Mouse (Mus musculus): ENCODE data around the gene Adipoq. TPM values are rescaled to one million over a fixed set of nuclear protein-coding genes. Genes with fewer than 3 reads are reported as not detected.

The Adipoq gene
- polyA plus RNA-seq, 1 experiment from 2014 or later, result not detected

GRCm38 (mm10) chr16:23159749-23160148 is 13.4 kb downstream of the Adipoq start:
- no peaks in the 10 kb centered on the region for H3K27me3 ChIP-seq (ENCODE audit: control insufficient read depth, insufficient read depth, low read length)
- ATAC-seq (ENCODE audit: low FRiP score) (no peak), DNase-seq (ENCODE audit: low spot score) (no peak)
- H3K4me3 ChIP-seq (ENCODE audit: low read depth, low read length), result no peak overlapping the region
- H3K4me1 ChIP-seq (replicated peaks; ENCODE audit: control insufficient read depth, insufficient read depth, low read length), result no peaks in the 10 kb centered on the region
- H3K9ac ChIP-seq (ENCODE audit: low read depth, low read length), result no peak overlapping the region
- H3K9me3 ChIP-seq (ENCODE audit: control insufficient read depth, low read length), result no peaks in the 10 kb centered on the region
- no peak overlapping the region for H3K27ac ChIP-seq (ENCODE audit: low read depth, low read length)
- 79% methylated on average over 2 of the region's 2 CpGs for WGBS
- H3K4me2 ChIP-seq (replicated peaks; ENCODE audit: low read depth, low read length), result no peak overlapping the region
- H3K36me3 ChIP-seq (ENCODE audit: control insufficient read depth, insufficient read depth, low read length), result no peaks in the 10 kb centered on the region

- Histone ChIP-seq H3K4me3 (ENCODE audit: low read depth, low read length) (no peak overlapping the region), H3K27me3 (ENCODE audit: control insufficient read depth, insufficient read depth, low read length) (no peaks in the 10 kb centered on the region), H3K27ac (ENCODE audit: low read depth, low read length) (no peak overlapping the region), H3K36me3 (ENCODE audit: control insufficient read depth, insufficient read depth, low read length) (no peaks in the 10 kb centered on the region), H3K9me3 (ENCODE audit: control insufficient read depth, low read length) (no peaks in the 10 kb centered on the region), H3K9ac (ENCODE audit: low read depth, low read length) (no peak overlapping the region), H3K4me2 (replicated peaks; ENCODE audit: low read depth, low read length) (no peak overlapping the region), H3K4me1 (replicated peaks; ENCODE audit: control insufficient read depth, insufficient read depth, low read length) (no peaks in the 10 kb centered on the region)
- ATAC-seq (ENCODE audit: low FRiP score), result no peak
- no peak for DNase-seq (ENCODE audit: low spot score)
- 98% methylated on average over 2 of the region's 3 CpGs for WGBS
These were observed 15.8 kb downstream of the Adipoq start for GRCm38 (mm10) chr16:23162116-23162515.

GRCm38 (mm10) chr16:23164443-23164842 is 18.1 kb downstream of the Adipoq start:
- ATAC-seq (ENCODE audit: low FRiP score) (no peak), DNase-seq (ENCODE audit: low spot score) (no peak)
- Histone ChIP-seq H3K4me2 (replicated peaks; ENCODE audit: low read depth, low read length) (no peak overlapping the region), H3K36me3 (ENCODE audit: control insufficient read depth, insufficient read depth, low read length) (no peaks in the 10 kb centered on the region), H3K9me3 (ENCODE audit: control insufficient read depth, low read length) (no peaks in the 10 kb centered on the region), H3K27ac (ENCODE audit: low read depth, low read length) (no peak overlapping the region), H3K4me1 (replicated peaks; ENCODE audit: control insufficient read depth, insufficient read depth, low read length) (no peaks in the 10 kb centered on the region), H3K9ac (ENCODE audit: low read depth, low read length) (no peak overlapping the region), H3K27me3 (ENCODE audit: control insufficient read depth, insufficient read depth, low read length) (no peaks in the 10 kb centered on the region), H3K4me3 (ENCODE audit: low read depth, low read length) (no peak overlapping the region)
- 69% methylated on average over 6 of the region's 6 CpGs for WGBS

- Histone ChIP-seq H3K9me3 (ENCODE audit: control insufficient read depth, low read length) (no peaks in the 10 kb centered on the region), H3K4me1 (replicated peaks; ENCODE audit: control insufficient read depth, insufficient read depth, low read length) (no peaks in the 10 kb centered on the region), H3K27me3 (ENCODE audit: control insufficient read depth, insufficient read depth, low read length) (no peaks in the 10 kb centered on the region), H3K27ac (ENCODE audit: low read depth, low read length) (no peak overlapping the region), H3K4me3 (ENCODE audit: low read depth, low read length) (no peak overlapping the region), H3K36me3 (ENCODE audit: control insufficient read depth, insufficient read depth, low read length) (no peaks in the 10 kb centered on the region), H3K9ac (ENCODE audit: low read depth, low read length) (no peak overlapping the region), H3K4me2 (replicated peaks; ENCODE audit: low read depth, low read length) (no peak overlapping the region)
- ATAC-seq (ENCODE audit: low FRiP score) (no peak), DNase-seq (ENCODE audit: low spot score) (no peak)
- 77% methylated on average over 9 of the region's 9 CpGs for WGBS
These were observed 19.1 kb downstream of the Adipoq start for GRCm38 (mm10) chr16:23165441-23165840.

GRCm38 (mm10) chr16:23166646-23167045 is 20.3 kb downstream of the Adipoq start:
- WGBS, result 94% methylated on average over 1 of the region's 1 CpGs
- Histone ChIP-seq H3K27me3 (ENCODE audit: control insufficient read depth, insufficient read depth, low read length) (no peaks in the 10 kb centered on the region), H3K4me3 (ENCODE audit: low read depth, low read length) (no peak overlapping the region), H3K36me3 (ENCODE audit: control insufficient read depth, insufficient read depth, low read length) (no peaks in the 10 kb centered on the region), H3K4me2 (replicated peaks; ENCODE audit: low read depth, low read length) (no peak overlapping the region), H3K9me3 (ENCODE audit: control insufficient read depth, low read length) (no peaks in the 10 kb centered on the region), H3K9ac (ENCODE audit: low read depth, low read length) (no peak overlapping the region), H3K27ac (ENCODE audit: low read depth, low read length) (no peak overlapping the region), H3K4me1 (replicated peaks; ENCODE audit: control insufficient read depth, insufficient read depth, low read length) (no peaks in the 10 kb centered on the region)
- ATAC-seq (ENCODE audit: low FRiP score), result no peak
- no peak for DNase-seq (ENCODE audit: low spot score)

GRCm38 (mm10) chr16:23167079-23167478 is 20.7 kb downstream of the Adipoq start:
- Histone ChIP-seq H3K36me3 (ENCODE audit: control insufficient read depth, insufficient read depth, low read length) (no peaks in the 10 kb centered on the region), H3K4me2 (replicated peaks; ENCODE audit: low read depth, low read length) (no peak overlapping the region), H3K9me3 (ENCODE audit: control insufficient read depth, low read length) (no peaks in the 10 kb centered on the region), H3K9ac (ENCODE audit: low read depth, low read length) (no peak overlapping the region), H3K4me3 (ENCODE audit: low read depth, low read length) (no peak overlapping the region), H3K4me1 (replicated peaks; ENCODE audit: control insufficient read depth, insufficient read depth, low read length) (no peaks in the 10 kb centered on the region), H3K27me3 (ENCODE audit: control insufficient read depth, insufficient read depth, low read length) (no peaks in the 10 kb centered on the region), H3K27ac (ENCODE audit: low read depth, low read length) (no peak overlapping the region)
- DNase-seq (ENCODE audit: low spot score) (no peak), ATAC-seq (ENCODE audit: low FRiP score) (no peak)
- 81% methylated on average over 5 of the region's 5 CpGs for WGBS

GRCm38 (mm10) chr16:23170813-23171212 is 24.5 kb downstream of the Adipoq start:
- DNase-seq (ENCODE audit: low spot score) (no peak), ATAC-seq (ENCODE audit: low FRiP score) (no peak)
- Histone ChIP-seq H3K4me1 (replicated peaks; ENCODE audit: control insufficient read depth, insufficient read depth, low read length) (no peaks in the 10 kb centered on the region), H3K27me3 (ENCODE audit: control insufficient read depth, insufficient read depth, low read length) (no peaks in the 10 kb centered on the region), H3K4me2 (replicated peaks; ENCODE audit: low read depth, low read length) (no peak overlapping the region), H3K4me3 (ENCODE audit: low read depth, low read length) (no peak overlapping the region), H3K9ac (ENCODE audit: low read depth, low read length) (no peak overlapping the region), H3K36me3 (ENCODE audit: control insufficient read depth, insufficient read depth, low read length) (no peaks in the 10 kb centered on the region), H3K27ac (ENCODE audit: low read depth, low read length) (no peak overlapping the region), H3K9me3 (ENCODE audit: control insufficient read depth, low read length) (no peaks in the 10 kb centered on the region; the same call in 1 of the 2 replicates)
- WGBS, result 89% methylated on average over 3 of the region's 3 CpGs

- Histone ChIP-seq H3K9ac (ENCODE audit: low read depth, low read length) (no peak overlapping the region), H3K27me3 (ENCODE audit: control insufficient read depth, insufficient read depth, low read length) (no peaks in the 10 kb centered on the region), H3K4me3 (ENCODE audit: low read depth, low read length) (no peak overlapping the region), H3K9me3 (ENCODE audit: control insufficient read depth, low read length) (no peaks in the 10 kb centered on the region; the same call in 1 of the 2 replicates), H3K4me2 (replicated peaks; ENCODE audit: low read depth, low read length) (no peak overlapping the region), H3K36me3 (ENCODE audit: control insufficient read depth, insufficient read depth, low read length) (no peaks in the 10 kb centered on the region), H3K27ac (ENCODE audit: low read depth, low read length) (no peak overlapping the region), H3K4me1 (replicated peaks; ENCODE audit: control insufficient read depth, insufficient read depth, low read length) (no peaks in the 10 kb centered on the region)
- 90% methylated on average over 5 of the region's 5 CpGs for WGBS
- no peak for ATAC-seq (ENCODE audit: low FRiP score)
- no peak for DNase-seq (ENCODE audit: low spot score)
These were observed 27.6 kb downstream of the Adipoq start for GRCm38 (mm10) chr16:23173904-23174303.

- no peak overlapping the region for H3K9ac ChIP-seq (ENCODE audit: low read depth, low read length)
- H3K27ac ChIP-seq (ENCODE audit: low read depth, low read length), result no peak overlapping the region
- DNase-seq (ENCODE audit: low spot score) (no peak), ATAC-seq (ENCODE audit: low FRiP score) (no peak)
- no peaks in the 10 kb centered on the region for H3K36me3 ChIP-seq (ENCODE audit: control insufficient read depth, insufficient read depth, low read length)
- 91% methylated on average over 5 of the region's 5 CpGs for WGBS
- H3K4me2 ChIP-seq (replicated peaks; ENCODE audit: low read depth, low read length), result no peak overlapping the region
- H3K9me3 ChIP-seq (ENCODE audit: control insufficient read depth, low read length), result no peaks in the 10 kb centered on the region; the same call in 1 of the 2 replicates
- H3K4me1 ChIP-seq (replicated peaks; ENCODE audit: control insufficient read depth, insufficient read depth, low read length), result no peaks in the 10 kb centered on the region
- H3K27me3 ChIP-seq (ENCODE audit: control insufficient read depth, insufficient read depth, low read length), result no peaks in the 10 kb centered on the region
- no peak overlapping the region for H3K4me3 ChIP-seq (ENCODE audit: low read depth, low read length)
These were observed 28.5 kb downstream of the Adipoq start for GRCm38 (mm10) chr16:23174855-23175254.
